Mouse (Mus musculus) C2C12 (cell line): Measurements from ENCODE around the gene Col4a1.

Experiments used
- CTCF ChIP-seq: IDR thresholded peaks from one replicate; pipeline ENCODE4 v1.5.1; 2011; ENCODE audit not compliant: control insufficient read depth, insufficient read depth, insufficient read length
- FOSL1 ChIP-seq: IDR thresholded peaks from one replicate; pipeline ENCODE4 v1.8.0; 2011; ENCODE audit warnings: mild to moderate bottlenecking, low read length; ENCODE audit not compliant: poor library complexity, insufficient read depth, severe bottlenecking

GRCm38 (mm10) chr8:11182606-11183005 is 130.0 kb downstream of the Col4a1 start:
- TF ChIP-seq CTCF, result no peak
- TF ChIP-seq FOSL1, result no peak
